Mouse (Mus musculus): ENCODE measurements at regions not wholly inside any gene's neighbourhood (a gene's known extent, or its start where the extent isn't known, plus 50 kb on each side); places are given as distances from the start of the nearest gene placed in this dataset.

GRCm38 (mm10) chr7:123795036-123795435 lies 187.6 kb upstream of the Hs3st4 start:
- H3K4me3 ChIP-seq (ENCODE audit: insufficient read depth in 1 of 2, low read depth in 2 of 2, low read length in 2 of 2), result no peak overlapping the region
- WGBS (ENCODE audit: insufficient replicate concordance), result 56% methylated on average over 2 of the region's 2 CpGs
- no peak for TF ChIP-seq CTCF (IDR thresholded peaks at IDR 0.05; ENCODE audit: low read depth)
- TF ChIP-seq EP300 (IDR thresholded peaks at IDR 0.05; ENCODE audit: low read depth), result no peak
- no peaks in the 10 kb centered on the region for H3K27me3 ChIP-seq (ENCODE audit: control insufficient read depth, insufficient read depth, low read length)
- no peak overlapping the region for H3K4me2 ChIP-seq (ENCODE audit: low read depth)
- no peak for DNase-seq (ENCODE audit: low read depth in 3 of 3, low spot score in 3 of 3)
- H3K27ac ChIP-seq, result no peak overlapping the region
- no peak for ATAC-seq (ENCODE audit: insufficient read depth)
- H3K9me3 ChIP-seq (ENCODE audit: control insufficient read depth, low read length), result no peaks in the 10 kb centered on the region
- H3K9ac ChIP-seq (replicated peaks), result no peak overlapping the region
- no peaks in the 10 kb centered on the region for H3K4me1 ChIP-seq (replicated peaks; ENCODE audit: control insufficient read depth in 2 of 2, insufficient read depth in 2 of 2, low read length in 1 of 2)
- H3K36me3 ChIP-seq (replicated peaks; ENCODE audit: control insufficient read depth, insufficient read depth, low read depth), result no peaks in the 10 kb centered on the region

GRCm38 (mm10) chr7:123796096-123796495 lies 186.6 kb upstream of the Hs3st4 start:
- no peak for TF ChIP-seq EP300 (IDR thresholded peaks at IDR 0.05; ENCODE audit: low read depth)
- TF ChIP-seq CTCF (IDR thresholded peaks at IDR 0.05; ENCODE audit: low read depth), result no peak
- WGBS (ENCODE audit: insufficient replicate concordance), result 44% methylated on average over 3 of the region's 3 CpGs
- H3K9ac ChIP-seq (replicated peaks), result no peak overlapping the region
- no peaks in the 10 kb centered on the region for H3K9me3 ChIP-seq (ENCODE audit: control insufficient read depth, low read length)
- no peaks in the 10 kb centered on the region for H3K36me3 ChIP-seq (replicated peaks; ENCODE audit: control insufficient read depth, insufficient read depth, low read depth)
- no peak overlapping the region for H3K4me2 ChIP-seq (ENCODE audit: low read depth)
- ATAC-seq (ENCODE audit: insufficient read depth), result no peak
- no peak overlapping the region for H3K27ac ChIP-seq
- H3K27me3 ChIP-seq (ENCODE audit: control insufficient read depth, insufficient read depth, low read length), result no peaks in the 10 kb centered on the region
- DNase-seq (ENCODE audit: low read depth in 3 of 3, low spot score in 3 of 3), result no peak
- H3K4me3 ChIP-seq (ENCODE audit: insufficient read depth in 1 of 2, low read depth in 2 of 2, low read length in 2 of 2), result no peak overlapping the region
- H3K4me1 ChIP-seq (replicated peaks; ENCODE audit: control insufficient read depth in 2 of 2, insufficient read depth in 2 of 2, low read length in 1 of 2), result no peaks in the 10 kb centered on the region

GRCm38 (mm10) chr7:123805650-123806049 lies 177.0 kb upstream of the Hs3st4 start:
- no peaks in the 10 kb centered on the region for H3K4me1 ChIP-seq (replicated peaks; ENCODE audit: control insufficient read depth in 2 of 2, insufficient read depth in 2 of 2, low read length in 1 of 2)
- ATAC-seq (ENCODE audit: insufficient read depth), result no peak
- H3K9ac ChIP-seq (replicated peaks), result no peak overlapping the region
- H3K27me3 ChIP-seq (ENCODE audit: control insufficient read depth, insufficient read depth, low read length), result no peaks in the 10 kb centered on the region
- H3K36me3 ChIP-seq (replicated peaks; ENCODE audit: control insufficient read depth, insufficient read depth, low read depth), result no peaks in the 10 kb centered on the region
- no peak for DNase-seq (ENCODE audit: low read depth in 3 of 3, low spot score in 3 of 3)
- H3K4me2 ChIP-seq (ENCODE audit: low read depth), result no peak overlapping the region
- no peak overlapping the region for H3K4me3 ChIP-seq (ENCODE audit: insufficient read depth in 1 of 2, low read depth in 2 of 2, low read length in 2 of 2)
- TF ChIP-seq CTCF (IDR thresholded peaks at IDR 0.05; ENCODE audit: low read depth) (no peak), EP300 (IDR thresholded peaks at IDR 0.05; ENCODE audit: low read depth) (no peak)
- no peaks in the 10 kb centered on the region; the same call in 1 of the 2 replicates for H3K9me3 ChIP-seq (ENCODE audit: control insufficient read depth, low read length)
- no peak overlapping the region for H3K27ac ChIP-seq
- 55% methylated on average over 2 of the region's 2 CpGs for WGBS (ENCODE audit: insufficient replicate concordance)

GRCm38 (mm10) chr7:123823976-123824375 lies 158.7 kb upstream of the Hs3st4 start:
- H3K4me2 ChIP-seq (ENCODE audit: low read depth), result no peak overlapping the region
- ATAC-seq (ENCODE audit: insufficient read depth) (no peak), DNase-seq (ENCODE audit: low read depth in 3 of 3, low spot score in 3 of 3) (no peak)
- H3K36me3 ChIP-seq (replicated peaks; ENCODE audit: control insufficient read depth, insufficient read depth, low read depth), result no peaks in the 10 kb centered on the region
- no peak for TF ChIP-seq EP300 (IDR thresholded peaks at IDR 0.05; ENCODE audit: low read depth)
- no peak for TF ChIP-seq CTCF (IDR thresholded peaks at IDR 0.05; ENCODE audit: low read depth)
- H3K27ac ChIP-seq, result no peak overlapping the region
- no peaks in the 10 kb centered on the region for H3K27me3 ChIP-seq (ENCODE audit: control insufficient read depth, insufficient read depth, low read length)
- no peak overlapping the region for H3K9ac ChIP-seq (replicated peaks)
- H3K4me1 ChIP-seq (replicated peaks; ENCODE audit: control insufficient read depth in 2 of 2, insufficient read depth in 2 of 2, low read length in 1 of 2), result no peaks in the 10 kb centered on the region
- WGBS (ENCODE audit: insufficient replicate concordance), result 51% methylated on average over 4 of the region's 4 CpGs
- no peak overlapping the region for H3K4me3 ChIP-seq (ENCODE audit: insufficient read depth in 1 of 2, low read depth in 2 of 2, low read length in 2 of 2)
- no peaks in the 10 kb centered on the region; the same call in 1 of the 2 replicates for H3K9me3 ChIP-seq (ENCODE audit: control insufficient read depth, low read length)

GRCm38 (mm10) chr7:123826406-123826805 lies 156.3 kb upstream of the Hs3st4 start:
- H3K36me3 ChIP-seq (replicated peaks; ENCODE audit: control insufficient read depth, insufficient read depth, low read depth), result no peaks in the 10 kb centered on the region
- ATAC-seq (ENCODE audit: insufficient read depth) (no peak), DNase-seq (ENCODE audit: low read depth in 3 of 3, low spot score in 3 of 3) (no peak)
- no peaks in the 10 kb centered on the region for H3K4me1 ChIP-seq (replicated peaks; ENCODE audit: control insufficient read depth in 2 of 2, insufficient read depth in 2 of 2, low read length in 1 of 2)
- TF ChIP-seq EP300 (IDR thresholded peaks at IDR 0.05; ENCODE audit: low read depth) (no peak), CTCF (IDR thresholded peaks at IDR 0.05; ENCODE audit: low read depth) (no peak)
- WGBS (ENCODE audit: insufficient replicate concordance), result 66% methylated on average over 5 of the region's 5 CpGs
- no peak overlapping the region for H3K4me2 ChIP-seq (ENCODE audit: low read depth)
- no peaks in the 10 kb centered on the region; the same call in 1 of the 2 replicates for H3K9me3 ChIP-seq (ENCODE audit: control insufficient read depth, low read length)
- H3K27me3 ChIP-seq (ENCODE audit: control insufficient read depth, insufficient read depth, low read length), result no peaks in the 10 kb centered on the region
- no peak overlapping the region for H3K9ac ChIP-seq (replicated peaks)
- no peak overlapping the region for H3K27ac ChIP-seq
- no peak overlapping the region for H3K4me3 ChIP-seq (ENCODE audit: insufficient read depth in 1 of 2, low read depth in 2 of 2, low read length in 2 of 2)

Measured in liver, embryonic 14.5 days (tissue).